Mouse (Mus musculus) small intestine, adult 2 months (tissue): ENCODE measurements around the gene Pfas.

Experiments
- CTCF ChIP-seq: fragments of 200-500 bp; IDR thresholded peaks from 2 replicates; pipeline ENCODE4 v1.5.1; 2012; ENCODE audit warnings: low read depth, mild to moderate bottlenecking, control low read depth, inconsistent platforms, low read length, moderate library complexity, mixed read lengths; ENCODE audit not compliant: insufficient replicate concordance, insufficient read length; ENCODE audit errors: extremely low read depth
- POLR2A ChIP-seq: fragments of 200-500 bp; IDR thresholded peaks from 2 replicates; pipeline ENCODE4 v1.6.1; 2012; ENCODE audit warnings: low read depth, mild to moderate bottlenecking, control low read depth, inconsistent platforms, low read length, moderate library complexity

- TF ChIP-seq POLR2A (no peak), CTCF (no peak)
Measured at GRCm38 (mm10) chr11:68979320-68979733, 28.9 kb downstream of the Pfas start.
